Mouse (Mus musculus) T-helper 2 cell (primary cell): Measurements from ENCODE around the gene S100a4.

Source experiments
- in situ Hi-C: fragments of 300-600 bp; cut with MboI, MseI; formaldehyde crosslinking; loops from one replicate; pipeline ENCODE4 v1.15.1; 2025; ENCODE audit warnings: high pct_unique_total_duplicates

S100a4 gene

GRCm38 (mm10) chr3:90623435-90624071 lies 20.0 kb downstream of the S100a4 start:
- in situ Hi-C loops = no loop called here

GRCm38 (mm10) chr3:90625496-90625895 lies 21.9 kb downstream of the S100a4 start:
- in situ Hi-C loops = no loop called here

GRCm38 (mm10) chr3:90626266-90627021 lies 22.9 kb downstream of the S100a4 start:
- in situ Hi-C loops = no loop called here

GRCm38 (mm10) chr3:90627366-90627765 lies 23.8 kb downstream of the S100a4 start:
- in situ Hi-C loops = no loop called here

- in situ Hi-C loops = no loop called here
These were observed 24.2 kb downstream of the S100a4 start for GRCm38 (mm10) chr3:90627807-90628206.

GRCm38 (mm10) chr3:90629298-90629697 lies 25.7 kb downstream of the S100a4 start:
- in situ Hi-C loops = no loop called here

- in situ Hi-C loops = no loop called here
These were observed 28.4 kb downstream of the S100a4 start for GRCm38 (mm10) chr3:90631984-90632383.

- in situ Hi-C loops = no loop called here
These were observed 35.1 kb downstream of the S100a4 start for GRCm38 (mm10) chr3:90638511-90639275.

GRCm38 (mm10) chr3:90639511-90640154 lies 36.1 kb downstream of the S100a4 start:
- in situ Hi-C loops = no loop called here

GRCm38 (mm10) chr3:90640981-90641380 lies 37.4 kb downstream of the S100a4 start:
- in situ Hi-C loops = no loop called here

- in situ Hi-C loops = no loop called here
These were observed 40.6 kb downstream of the S100a4 start for GRCm38 (mm10) chr3:90644220-90644619.

GRCm38 (mm10) chr3:90647291-90647690 lies 43.7 kb downstream of the S100a4 start:
- in situ Hi-C loops = no loop called here

GRCm38 (mm10) chr3:90648981-90649380 lies 45.4 kb downstream of the S100a4 start:
- in situ Hi-C loops = no loop called here

GRCm38 (mm10) chr3:90649832-90650231 lies 46.3 kb downstream of the S100a4 start:
- in situ Hi-C loops = no loop called here

- in situ Hi-C loops = no loop called here
These were observed 49.4 kb downstream of the S100a4 start for GRCm38 (mm10) chr3:90652878-90653508.

GRCm38 (mm10) chr3:90653717-90654116 lies 50.1 kb downstream of the S100a4 start, which contains the start of gene S100a7a:
S100a7a (plus strand) TSS chr3:90654017.
- in situ Hi-C loops = no loop called here
